Mouse (Mus musculus): ENCODE measurements at regions not wholly inside any gene's neighbourhood (a gene's known extent, or its start where the extent isn't known, plus 50 kb on each side); places are given as distances from the start of the nearest gene placed in this dataset.

- DNase-seq = peak; percentile 33
Measured at GRCm38 (mm10) chr8:25389371-25389855, 565.2 kb upstream of the Adam5 start.

DNA sequence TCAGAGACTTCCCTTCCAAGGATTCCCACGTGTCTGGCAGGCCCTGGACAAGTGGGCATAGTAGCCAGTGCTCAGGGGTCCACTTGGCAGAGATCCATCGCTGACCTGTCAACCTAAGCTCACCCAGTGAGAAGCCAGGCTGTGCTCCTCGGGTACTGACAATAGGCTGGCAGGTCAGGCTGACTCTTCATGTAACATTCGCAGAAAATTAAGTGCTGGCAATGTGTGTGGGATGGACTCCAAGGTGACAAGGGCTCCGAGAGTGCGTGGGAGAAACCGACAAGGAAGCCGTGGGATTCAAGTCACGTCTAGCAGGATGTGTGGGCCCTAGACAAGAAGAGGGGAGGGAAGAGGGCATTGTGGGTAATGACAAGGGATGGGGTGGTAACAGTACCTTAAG is 564.6 kb upstream of the Adam5 start:
- DNase-seq = no peak

- peak; percentile 36 for DNase-seq
Measured at GRCm38 (mm10) chr8:25385186-25385585, 561.0 kb upstream of the Adam5 start.

DNA sequence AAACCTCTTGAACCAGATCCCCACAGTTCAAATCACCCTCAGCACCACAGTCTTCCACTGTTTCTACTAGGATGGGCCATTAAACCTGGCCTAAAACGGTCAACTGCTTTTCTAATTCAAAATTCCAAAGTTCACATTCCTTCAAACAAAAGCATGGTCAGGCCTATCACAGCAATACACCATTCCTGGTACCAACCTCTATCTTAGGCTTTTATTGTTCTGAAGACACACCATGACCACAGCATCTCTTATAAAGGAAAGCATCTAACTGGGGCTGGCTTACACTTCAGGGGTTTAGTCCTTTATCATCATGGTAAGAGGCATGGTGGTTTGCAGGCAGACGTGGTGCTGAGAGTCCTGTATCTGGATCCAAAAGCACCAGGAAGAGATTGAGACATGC is 560.4 kb upstream of the Adam5 start:
- no peak for DNase-seq

DNA sequence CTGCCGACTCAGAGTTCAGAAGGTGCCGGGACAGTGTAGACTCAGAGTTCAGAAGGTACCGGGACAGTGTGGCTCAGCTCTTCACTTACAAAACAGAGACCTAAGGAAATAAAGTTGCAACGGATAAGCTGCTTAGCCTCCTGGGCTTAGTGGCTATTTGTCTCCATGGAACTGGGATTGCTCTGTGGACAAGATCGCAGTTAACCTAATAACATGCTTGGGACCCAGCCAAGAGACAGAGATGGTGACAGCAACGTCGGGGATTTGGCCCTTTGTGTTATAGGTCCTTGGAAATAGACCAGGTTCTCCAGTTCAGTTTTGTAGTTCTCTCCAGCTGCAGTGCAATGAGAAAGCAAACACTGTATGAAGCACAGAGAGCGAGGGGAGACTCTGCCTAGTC is 549.1 kb upstream of the Adam5 start:
- no peak for DNase-seq

DNA sequence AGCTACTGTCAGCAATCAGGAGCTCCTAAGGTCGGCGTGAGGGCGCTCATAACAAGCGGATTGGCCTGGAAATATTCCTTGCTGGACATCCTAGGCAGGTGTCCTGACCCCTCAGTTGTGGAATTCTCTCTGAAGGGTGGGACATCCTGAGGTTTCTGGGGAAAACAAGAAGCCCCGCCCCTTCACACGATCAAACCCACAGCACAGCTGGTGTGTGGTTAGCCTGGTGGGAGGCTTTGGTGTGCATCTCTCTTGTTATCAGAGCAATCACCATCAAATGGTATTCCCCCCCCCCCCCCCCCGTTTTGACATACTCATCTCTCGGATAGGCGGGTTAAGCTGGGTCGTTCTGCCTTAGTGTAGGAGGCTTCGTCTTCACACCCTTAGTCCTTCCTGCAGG is 546.8 kb upstream of the Adam5 start:
- no peak for DNase-seq

GRCm38 (mm10) chr8:25369331-25369730 is 545.2 kb upstream of the Adam5 start:
- no peak for DNase-seq

GRCm38 (mm10) chr8:25368561-25369091 is 544.5 kb upstream of the Adam5 start:
- no peak for DNase-seq

DNA sequence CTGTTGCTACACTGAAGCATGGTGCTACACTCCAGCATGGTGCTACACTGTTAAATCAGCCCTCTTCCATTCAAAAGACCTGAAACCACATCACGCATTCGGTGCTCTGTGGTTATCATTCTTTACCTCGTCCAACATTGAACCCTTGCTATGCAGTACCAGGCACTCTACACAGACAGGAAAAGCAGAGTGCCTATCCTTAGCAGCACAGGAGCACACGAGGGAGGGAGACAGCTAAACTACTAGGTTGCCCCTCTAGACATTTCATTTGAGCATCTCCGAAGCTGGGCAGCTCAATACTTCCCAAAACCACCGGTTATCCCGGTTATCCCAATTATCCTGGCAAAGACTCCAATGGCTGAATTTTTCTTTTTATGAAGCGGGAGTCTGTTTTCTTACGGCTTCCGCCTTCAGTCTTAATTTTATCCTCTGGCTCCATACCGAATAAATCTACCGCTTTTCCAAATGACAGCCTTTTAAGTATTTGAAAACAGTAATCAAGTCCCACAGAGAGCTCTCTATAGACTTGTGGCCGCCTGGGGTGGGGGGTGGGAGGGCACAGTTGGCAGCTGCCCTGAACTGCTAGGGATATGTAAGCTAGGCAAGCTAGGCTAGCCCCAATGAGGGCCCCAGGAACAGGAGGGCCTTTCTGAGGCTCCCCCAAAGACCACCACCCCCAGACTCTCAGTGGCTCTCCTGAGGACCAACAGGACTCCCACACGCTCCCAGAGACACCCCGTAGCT is 543.8 kb upstream of the Adam5 start:
- no peak for DNase-seq

DNA sequence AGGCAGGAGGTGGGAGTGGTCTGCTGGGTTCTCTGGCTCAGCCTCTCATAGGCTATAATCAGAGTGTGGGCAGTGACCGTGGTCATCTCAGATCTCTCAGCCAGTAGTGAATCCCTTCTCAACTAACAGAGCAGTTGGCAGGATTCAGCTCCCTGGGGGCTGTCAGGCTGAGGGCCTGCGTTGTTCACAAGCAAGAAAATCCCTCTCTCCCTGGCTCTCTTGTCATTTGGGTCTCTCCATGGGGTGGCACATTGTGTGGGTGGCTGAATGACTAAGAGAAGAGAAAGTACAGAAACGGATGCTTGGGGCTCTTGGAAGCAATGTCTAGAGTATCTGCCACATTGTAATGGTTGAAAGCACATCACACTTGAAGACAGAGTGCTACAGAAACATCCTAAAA is 542.0 kb upstream of the Adam5 start:
- DNase-seq = no peak

GRCm38 (mm10) chr8:25362656-25363055 is 538.5 kb upstream of the Adam5 start:
- DNase-seq = no peak

DNA sequence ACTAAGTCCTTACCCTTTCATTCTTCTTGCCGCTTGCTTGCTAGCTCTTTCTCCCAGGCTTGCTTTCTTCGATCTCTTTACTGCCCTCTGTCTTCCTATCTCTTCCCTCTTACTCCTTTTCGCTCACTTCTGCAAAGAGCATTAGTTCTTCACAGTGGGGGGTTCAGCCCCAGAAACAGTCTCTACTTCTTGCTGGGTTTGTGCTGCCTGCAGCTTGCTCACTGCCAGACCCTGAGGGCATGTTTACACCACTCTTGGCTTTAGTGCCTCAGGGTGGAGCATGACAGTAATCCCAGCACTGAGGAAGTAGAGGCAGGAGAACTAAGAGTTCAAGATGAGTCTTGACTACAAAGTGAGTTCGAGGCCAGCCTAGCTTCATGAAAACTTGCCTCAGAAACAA is 538.0 kb upstream of the Adam5 start:
- DNase-seq = no peak

DNA sequence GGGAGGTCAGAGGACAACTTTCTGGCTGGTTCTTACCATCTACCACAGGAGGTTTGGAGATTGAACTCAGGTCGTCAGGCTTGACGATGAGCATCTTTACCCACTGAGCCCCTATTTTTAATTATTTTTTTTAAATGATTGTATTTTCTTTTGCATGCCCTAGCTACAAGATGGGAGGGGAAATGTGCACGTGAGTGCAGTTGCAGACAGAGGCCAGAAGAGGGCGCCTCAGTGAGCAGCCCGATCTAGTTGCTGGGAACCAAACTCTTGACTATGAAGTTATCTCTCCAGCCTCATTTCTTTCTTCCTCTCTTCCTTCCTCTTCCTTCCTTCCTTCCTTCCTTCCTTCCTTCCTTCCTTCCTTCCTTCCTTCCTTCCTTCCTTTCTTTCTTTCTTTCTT is 537.3 kb upstream of the Adam5 start:
- no peak for DNase-seq

DNA sequence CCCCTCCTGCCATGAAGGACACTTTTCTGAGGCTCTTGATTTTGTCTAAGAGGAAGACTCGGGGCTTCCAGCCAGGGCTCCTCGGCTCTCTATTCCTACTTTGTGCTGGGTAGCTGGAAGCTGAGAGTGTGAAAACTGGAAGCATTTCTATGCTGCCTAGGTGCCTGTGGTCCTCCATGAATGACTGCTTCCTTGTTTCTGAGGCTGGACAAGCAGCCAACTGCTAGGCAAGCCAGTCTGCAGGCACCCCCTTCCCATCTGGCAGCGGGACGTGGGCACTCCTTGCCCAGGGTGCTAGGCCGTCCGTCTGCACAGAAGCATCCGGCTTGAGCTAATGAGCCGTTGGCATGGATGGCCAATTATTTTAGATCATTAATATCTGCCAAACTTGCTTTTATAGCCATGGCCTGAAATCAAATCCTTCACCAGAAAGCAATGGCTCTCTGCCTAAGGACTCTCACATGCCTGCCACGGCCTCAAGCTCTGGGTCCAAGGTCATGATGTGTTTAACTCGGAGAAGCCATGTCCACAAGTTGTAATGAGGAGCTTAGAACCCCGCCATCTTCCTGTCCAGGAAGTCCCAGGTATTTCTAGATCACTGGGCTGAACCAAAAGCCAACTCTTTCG is 534.5 kb upstream of the Adam5 start:
- peak; percentile 29 for DNase-seq

GRCm38 (mm10) chr8:25353822-25354770 is 529.9 kb upstream of the Adam5 start:
- DNase-seq = no peak

DNA sequence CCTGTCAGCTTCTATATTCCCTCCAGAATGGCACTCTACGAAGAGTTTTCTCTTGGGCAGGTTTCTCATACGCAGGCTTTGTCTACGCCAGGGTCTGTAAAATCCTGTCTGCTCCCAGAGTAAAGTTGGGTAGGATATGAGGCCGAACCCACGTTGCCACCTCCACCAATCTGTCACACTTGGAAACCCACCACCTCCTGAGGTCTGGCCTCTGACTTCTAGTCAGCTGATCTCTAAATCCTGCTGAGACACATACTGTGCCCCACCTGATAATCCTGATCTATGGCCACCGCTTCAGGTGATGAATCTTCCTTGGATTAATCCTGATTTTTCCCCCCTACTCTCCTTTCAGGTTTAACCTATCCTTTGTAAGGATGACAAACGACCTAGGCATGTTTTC is 529.2 kb upstream of the Adam5 start:
- DNase-seq = no peak

- DNase-seq = no peak
Measured at GRCm38 (mm10) chr8:25348003-25348683, 524.0 kb upstream of the Adam5 start.

DNA sequence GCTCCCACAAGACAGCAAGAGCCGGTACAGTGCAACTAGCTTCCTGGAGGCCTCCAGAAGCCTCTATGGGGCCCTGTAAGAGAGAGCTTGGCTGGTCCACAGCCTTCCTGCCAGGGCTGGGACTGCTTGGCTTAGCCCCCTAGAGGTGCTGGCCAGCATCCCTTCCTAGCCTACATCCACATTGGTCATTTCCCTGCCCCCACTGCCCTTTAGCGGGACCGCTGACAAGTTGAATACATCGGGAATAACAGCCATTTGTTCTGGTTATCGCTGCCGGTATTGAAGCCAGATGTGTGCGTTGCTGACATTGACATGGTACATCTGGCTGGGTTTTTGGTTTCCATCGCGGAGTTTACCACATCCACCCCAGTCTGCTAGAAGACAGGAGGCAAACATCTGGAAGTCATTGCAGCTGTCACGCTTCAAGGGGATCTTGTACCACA is 519.0 kb upstream of the Adam5 start:
- DNase-seq = no peak

- DNase-seq = no peak
Measured at GRCm38 (mm10) chr8:25342501-25342900, 518.3 kb upstream of the Adam5 start.

- no peak for DNase-seq
Measured at GRCm38 (mm10) chr8:25341225-25341624, 517.1 kb upstream of the Adam5 start.

- DNase-seq = no peak
Measured at GRCm38 (mm10) chr8:25340729-25341128, 516.6 kb upstream of the Adam5 start.

DNA sequence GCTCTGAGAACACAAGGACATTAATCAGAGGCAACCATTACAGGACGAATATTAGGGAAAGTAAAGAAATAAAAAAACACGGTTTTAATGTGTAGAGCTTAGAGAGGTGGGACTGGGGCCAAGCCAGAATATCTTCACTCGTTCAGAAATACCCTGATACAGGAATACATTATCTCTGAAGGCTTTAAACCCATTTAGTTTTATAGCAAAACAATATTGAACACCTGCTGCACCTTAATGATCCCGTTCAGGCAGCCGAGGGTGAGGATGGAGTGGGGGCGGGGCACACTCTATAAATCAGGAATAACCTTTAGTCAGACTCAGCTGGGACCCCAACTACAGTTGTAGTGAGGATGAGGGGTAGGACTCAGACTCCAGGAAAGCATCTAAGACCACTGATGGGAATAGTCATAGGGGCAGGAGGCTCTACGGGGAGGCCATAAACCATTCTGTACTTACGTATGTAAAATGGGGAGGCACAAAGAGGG is 508.0 kb upstream of the Adam5 start:
- no peak for DNase-seq

All from right cerebral cortex, postnatal 14 days (tissue).